Mouse (Mus musculus) midbrain, embryonic 12.5 days (tissue): ENCODE measurements at regions not wholly inside any gene's neighbourhood (a gene's known extent, or its start where the extent isn't known, plus 50 kb on each side); places are given as distances from the start of the nearest gene placed in this dataset.

ENCODE experiments used
- ATAC-seq: fragments of 200-750 bp; cut with Nextera tagmentation; 2 replicates; pipeline ENCODE4 v1.8.0; 2017; ENCODE audit warnings: low read depth, moderate TSS enrichment, moderate library complexity; ENCODE audit not compliant: low FRiP score
- H3K27ac ChIP-seq: fragments of 300-500 bp; sonication (generic); replicated peaks from 2 replicates; pipeline ENCODE4 v1.5.1; 2016; ENCODE audit warnings: mild to moderate bottlenecking
- H3K27me3 ChIP-seq: fragments of 300-500 bp; sonication (generic); 2 replicates; pipeline ENCODE4 v1.6.1; 2016; ENCODE audit warnings: mild to moderate bottlenecking
- H3K36me3 ChIP-seq: fragments of 300-500 bp; sonication (generic); 2 replicates; pipeline ENCODE4 v1.6.1; 2016
- H3K4me1 ChIP-seq: fragments of 300-500 bp; sonication (generic); 2 replicates; pipeline ENCODE4 v1.6.1; 2016
- H3K4me2 ChIP-seq: fragments of 300-500 bp; sonication (generic); replicated peaks from 2 replicates; pipeline ENCODE4 v1.6.1; 2016; ENCODE audit warnings: mild to moderate bottlenecking, moderate library complexity
- H3K4me3 ChIP-seq: fragments of 300-500 bp; sonication (generic); 2 replicates; pipeline ENCODE4 v1.5.1; 2016; ENCODE audit warnings: mild to moderate bottlenecking
- H3K9ac ChIP-seq: fragments of 300-500 bp; sonication (generic); replicated peaks from 2 replicates; pipeline ENCODE4 v1.6.1; 2016; ENCODE audit warnings: mild to moderate bottlenecking, moderate library complexity
- H3K9me3 ChIP-seq: fragments of 300-500 bp; sonication (generic); 2 replicates; pipeline ENCODE4 v1.6.1; 2016; ENCODE audit warnings: mild to moderate bottlenecking
- WGBS: fragments of 180-500 bp; shearing (Covaris S2); methylation state at CpG from one replicate; pipeline ENCODE4 v1.1.7; 2016; 5-methylcytosine and 5-hydroxymethylcytosine counted together

GRCm38 (mm10) chr8:25439971-25440370 is 615.8 kb upstream of the Adam5 start:
- Histone ChIP-seq H3K9ac (no peak overlapping the region), H3K4me3 (no peak overlapping the region), H3K4me2 (no peak overlapping the region), H3K27ac (no peak overlapping the region), H3K27me3 (peaks cover 7% of the 10 kb centered on the region; the same call in 1 of the 2 replicates), H3K4me1 (0 out of 2 replicates have a peak, but pooled peaks cover 3% of the 10 kb centered on the region), H3K9me3 (no peaks in the 10 kb centered on the region), H3K36me3 (no peaks in the 10 kb centered on the region)
- ATAC-seq, result no peak
- 69% methylated on average over 12 of the region's 12 CpGs for WGBS

- Histone ChIP-seq H3K9me3 (no peaks in the 10 kb centered on the region), H3K27me3 (peaks cover 7% of the 10 kb centered on the region; the same call in 1 of the 2 replicates), H3K27ac (no peak overlapping the region), H3K4me1 (0 out of 2 replicates have a peak, but pooled peaks cover 3% of the 10 kb centered on the region), H3K36me3 (no peaks in the 10 kb centered on the region), H3K4me3 (no peak overlapping the region), H3K4me2 (no peak overlapping the region), H3K9ac (no peak overlapping the region)
- no peak for ATAC-seq
- WGBS, result 78% methylated on average over 9 of the region's 9 CpGs
Observed at GRCm38 (mm10) chr8:25438021-25438620, 614.0 kb upstream of the Adam5 start.

- 32% methylated on average over 4 of the region's 4 CpGs for WGBS
- no peak for ATAC-seq
Observed at GRCm38 (mm10) chr8:25437178-25437577, 613.0 kb upstream of the Adam5 start.

GRCm38 (mm10) chr8:25430552-25430951 is 606.4 kb upstream of the Adam5 start:
- Histone ChIP-seq H3K4me2 (no peak overlapping the region), H3K4me3 (no peak overlapping the region), H3K4me1 (peaks cover 20% of the 10 kb centered on the region), H3K9ac (no peak overlapping the region), H3K27ac (peak overlapping the region; percentile 35; the same call in 1 of the 2 replicates), H3K36me3 (no peaks in the 10 kb centered on the region), H3K9me3 (0 out of 2 replicates have a peak, but pooled peaks cover 2% of the 10 kb centered on the region), H3K27me3 (no peaks in the 10 kb centered on the region)
- WGBS, result 24% methylated on average over 5 of the region's 5 CpGs
- no peak for ATAC-seq

More at GRCm38 (mm10) chr8:25437178-25437577, 613.0 kb upstream of the Adam5 start:
- H3K27ac ChIP-seq, result no peak overlapping the region
- H3K4me1 ChIP-seq, result 0 out of 2 replicates have a peak, but pooled peaks cover 3% of the 10 kb centered on the region
- no peak overlapping the region for H3K4me3 ChIP-seq
- no peak overlapping the region for H3K4me2 ChIP-seq
- H3K9me3 ChIP-seq, result no peaks in the 10 kb centered on the region
- H3K27me3 ChIP-seq, result peaks cover 7% of the 10 kb centered on the region; the same call in 1 of the 2 replicates
- no peaks in the 10 kb centered on the region for H3K36me3 ChIP-seq
- no peak overlapping the region for H3K9ac ChIP-seq

GRCm38 (mm10) chr8:25429846-25430482 is 605.8 kb upstream of the Adam5 start:
- 65% methylated on average over 19 of the region's 19 CpGs for WGBS
- no peak overlapping the region for H3K4me3 ChIP-seq
- peak overlapping the region; percentile 35; the same call in 1 of the 2 replicates for H3K27ac ChIP-seq
- H3K27me3 ChIP-seq, result no peaks in the 10 kb centered on the region
- peak; percentile 54 for ATAC-seq
- H3K36me3 ChIP-seq, result no peaks in the 10 kb centered on the region
- 0 out of 2 replicates have a peak, but pooled peaks cover 2% of the 10 kb centered on the region for H3K9me3 ChIP-seq
- peaks cover 20% of the 10 kb centered on the region for H3K4me1 ChIP-seq
- no peak overlapping the region; the same call in 1 of the 2 replicates for H3K9ac ChIP-seq
- H3K4me2 ChIP-seq, result no peak overlapping the region

GRCm38 (mm10) chr8:25428761-25429160 is 604.6 kb upstream of the Adam5 start:
- WGBS, result 84% methylated on average over 2 of the region's 2 CpGs
- Histone ChIP-seq H3K4me2 (no peak overlapping the region), H3K36me3 (no peaks in the 10 kb centered on the region), H3K27ac (no peak overlapping the region), H3K4me3 (no peak overlapping the region), H3K27me3 (no peaks in the 10 kb centered on the region), H3K4me1 (peaks cover 20% of the 10 kb centered on the region), H3K9me3 (0 out of 2 replicates have a peak, but pooled peaks cover 2% of the 10 kb centered on the region), H3K9ac (no peak overlapping the region)
- ATAC-seq, result no peak

- 40% methylated on average over 1 of the region's 1 CpGs for WGBS
- Histone ChIP-seq H3K9me3 (no peaks in the 10 kb centered on the region), H3K4me2 (no peak overlapping the region), H3K27me3 (no peaks in the 10 kb centered on the region), H3K27ac (no peak overlapping the region), H3K9ac (no peak overlapping the region), H3K4me1 (peaks cover 20% of the 10 kb centered on the region), H3K36me3 (no peaks in the 10 kb centered on the region), H3K4me3 (no peak overlapping the region)
- ATAC-seq, result no peak
Observed at GRCm38 (mm10) chr8:25426207-25426606, 602.0 kb upstream of the Adam5 start.

- 94% methylated on average over 6 of the region's 6 CpGs for WGBS
Observed at GRCm38 (mm10) chr8:25421478-25421877, 597.3 kb upstream of the Adam5 start.

GRCm38 (mm10) chr8:25410536-25410935 is 586.4 kb upstream of the Adam5 start:
- peaks cover 5% of the 10 kb centered on the region; the same call in 1 of the 2 replicates for H3K9me3 ChIP-seq
- no peak for ATAC-seq
- no peak overlapping the region for H3K4me3 ChIP-seq
- H3K27me3 ChIP-seq, result no peaks in the 10 kb centered on the region
- no peak overlapping the region for H3K27ac ChIP-seq
- no peaks in the 10 kb centered on the region for H3K36me3 ChIP-seq
- no peaks in the 10 kb centered on the region for H3K4me1 ChIP-seq
- no peak overlapping the region for H3K9ac ChIP-seq
- WGBS, result 91% methylated on average over 5 of the region's 5 CpGs
- no peak overlapping the region for H3K4me2 ChIP-seq

More at GRCm38 (mm10) chr8:25421478-25421877, 597.3 kb upstream of the Adam5 start:
- Histone ChIP-seq H3K27me3 (no peaks in the 10 kb centered on the region), H3K4me1 (no peaks in the 10 kb centered on the region), H3K27ac (no peak overlapping the region), H3K36me3 (no peaks in the 10 kb centered on the region), H3K9ac (no peak overlapping the region), H3K4me2 (no peak overlapping the region), H3K4me3 (no peak overlapping the region), H3K9me3 (no peaks in the 10 kb centered on the region)
- no peak for ATAC-seq

GRCm38 (mm10) chr8:25407862-25408261 is 583.7 kb upstream of the Adam5 start:
- H3K9ac ChIP-seq, result no peak overlapping the region
- no peak for ATAC-seq
- H3K9me3 ChIP-seq, result peaks cover 5% of the 10 kb centered on the region; the same call in 1 of the 2 replicates
- no peaks in the 10 kb centered on the region for H3K4me1 ChIP-seq
- no peak overlapping the region for H3K27ac ChIP-seq
- H3K36me3 ChIP-seq, result no peaks in the 10 kb centered on the region
- no peak overlapping the region for H3K4me2 ChIP-seq
- 84% methylated on average over 5 of the region's 5 CpGs for WGBS
- H3K4me3 ChIP-seq, result no peak overlapping the region
- no peaks in the 10 kb centered on the region for H3K27me3 ChIP-seq

GRCm38 (mm10) chr8:25392766-25393166 is 568.6 kb upstream of the Adam5 start:
- H3K4me3 ChIP-seq, result no peak overlapping the region
- peaks cover 44% of the 10 kb centered on the region for H3K4me1 ChIP-seq
- peaks cover 33% of the 10 kb centered on the region for H3K27me3 ChIP-seq
- no peaks in the 10 kb centered on the region for H3K36me3 ChIP-seq
- ATAC-seq, result peak; percentile 64; the same call in 1 of the 2 replicates
- H3K4me2 ChIP-seq, result peak overlapping the region; percentile 17; the same call in 1 of the 2 replicates
- no peaks in the 10 kb centered on the region for H3K9me3 ChIP-seq
- H3K9ac ChIP-seq, result no peak overlapping the region
- 3% methylated on average over 6 of the region's 6 CpGs for WGBS
- H3K27ac ChIP-seq, result peak overlapping the region; percentile 54; the same call in 1 of the 2 replicates

- no peaks in the 10 kb centered on the region for H3K36me3 ChIP-seq
- H3K9me3 ChIP-seq, result no peaks in the 10 kb centered on the region
- H3K9ac ChIP-seq, result no peak overlapping the region
- H3K4me2 ChIP-seq, result no peak overlapping the region
- H3K27ac ChIP-seq, result peak overlapping the region; percentile 30; the same call in 1 of the 2 replicates
- 54% methylated on average over 10 of the region's 10 CpGs for WGBS
- peaks cover 23% of the 10 kb centered on the region for H3K27me3 ChIP-seq
- ATAC-seq, result peak; percentile 42
- H3K4me1 ChIP-seq, result peaks cover 39% of the 10 kb centered on the region
- no peak overlapping the region for H3K4me3 ChIP-seq
Observed at GRCm38 (mm10) chr8:25389947-25390346, 565.8 kb upstream of the Adam5 start.
